Mouse (Mus musculus) bone marrow macrophage, adult 2 months (primary cell): ENCODE data around the gene Erc2.

Experiments
- CTCF ChIP-seq: IDR thresholded peaks from 2 replicates; pipeline ENCODE4 v1.5.1; 2012; ENCODE audit warnings: low read depth, mild to moderate bottlenecking, low read length, moderate library complexity
- POLR2A ChIP-seq: IDR thresholded peaks from 2 replicates; pipeline ENCODE4 v1.6.1; 2012; ENCODE audit warnings: mild to moderate bottlenecking, low read depth, low read length, borderline replicate concordance

- TF ChIP-seq CTCF (no peak), POLR2A (no peak)
Measured at GRCm38 (mm10) chr14:28494273-28494672, 872.0 kb downstream of the Erc2 start.
